Mouse (Mus musculus) hindbrain, embryonic 12.5 days (tissue): ENCODE data around the gene Pde7b. TPM values are rescaled to one million over a fixed set of nuclear protein-coding genes. Genes with fewer than 3 reads are reported as not detected.

ENCODE experiments used
- polyA plus RNA-seq: library from polyadenylated mRNA; unstranded; fragments of >200 nt; fragmentation: Nextera tagmentation; extraction: Ambion mirVana; gene quantifications from 2 replicates; pipeline ENCODE4 v1.2.1, GENCODE M21; 2016

The Pde7b gene
- polyA plus RNA-seq, 1 experiment from 2014 or later = 6.9 TPM

Other genes starting within 250 kb of the Pde7b start
- gene Ahi1, start 227.5 kb upstream of the Pde7b start, polyA plus RNA-seq = 29.4 and 30.9 TPM in 2 replicates